Mouse (Mus musculus) T-helper 17 cell (primary cell): ENCODE results near the gene Cs.
"Not testable (repeated sequence)": the region's sequence is repeated elsewhere in the genome, so short reads cannot be mapped to it uniquely, and the experiment has no call there.

Experiments used
- in situ Hi-C, 2 experiments: fragments of 300-600 bp; cut with MboI, MseI; formaldehyde crosslinking; loops; 1 replicate in 1 of 2; 2 replicates in 1 of 2; pipeline ENCODE4 v1.15.1; 2025; ENCODE audit warnings: high pct_unique_total_duplicates in 2 of 2

Gene Cs

GRCm38 (mm10) chr10:128337306-128338181 lies at the start of gene Cs:
Gene Cs (plus strand): TSS chr10:128337734.
- in situ Hi-C loops = loop anchor here in 1 of 2 experiments (10.0 kb wide), 2 partner anchors 117 to 1013 kb away; partner anchors contain the start of genes Arhgap9 and Smarcc2

- in situ Hi-C loops = not testable (repeated sequence)
These were observed 46.9 kb upstream of the Cs start for GRCm38 (mm10) chr10:128290594-128290993.

- in situ Hi-C loops = no loop called here
These were observed 41.0 kb upstream of the Cs start for GRCm38 (mm10) chr10:128296370-128297090.

- in situ Hi-C loops = no loop called here
These were observed 40.3 kb upstream of the Cs start for GRCm38 (mm10) chr10:128297221-128297620.

- in situ Hi-C loops = no loop called here
These were observed 39.9 kb upstream of the Cs start for GRCm38 (mm10) chr10:128297622-128298021.

GRCm38 (mm10) chr10:128298243-128298642 lies 39.3 kb upstream of the Cs start:
- in situ Hi-C loops = no loop called here

GRCm38 (mm10) chr10:128298702-128299171 lies 38.8 kb upstream of the Cs start, which contains the start of gene Il23a:
Gene Il23a (minus strand): TSS chr10:128298752.
- in situ Hi-C loops = no loop called here

GRCm38 (mm10) chr10:128302357-128302756 lies 35.2 kb upstream of the Cs start:
- in situ Hi-C loops = no loop called here

GRCm38 (mm10) chr10:128302785-128303125 lies 34.8 kb upstream of the Cs start:
- in situ Hi-C loops = no loop called here

GRCm38 (mm10) chr10:128303126-128304021 lies 34.2 kb upstream of the Cs start, which contains the start of gene Pan2:
Gene Pan2 (plus strand): TSS chr10:128303335.
- in situ Hi-C loops = no loop called here

GRCm38 (mm10) chr10:128309654-128310053 lies 27.9 kb upstream of the Cs start:
- in situ Hi-C loops = no loop called here

- in situ Hi-C loops = no loop called here
These were observed 27.4 kb upstream of the Cs start for GRCm38 (mm10) chr10:128310177-128310576.

GRCm38 (mm10) chr10:128310902-128311301 lies 26.6 kb upstream of the Cs start:
- in situ Hi-C loops = no loop called here

GRCm38 (mm10) chr10:128315578-128315977 lies 22.0 kb upstream of the Cs start:
- in situ Hi-C loops = no loop called here

- in situ Hi-C loops = no loop called here
These were observed 15.9 kb upstream of the Cs start for GRCm38 (mm10) chr10:128321641-128322040.

- in situ Hi-C loops = no loop called here
These were observed 15.1 kb upstream of the Cs start, which contains the start of gene Cnpy2 for GRCm38 (mm10) chr10:128322141-128323108. Gene Cnpy2 (plus strand): TSS chr10:128322459.

- in situ Hi-C loops = no loop called here
These were observed 14.0 kb upstream of the Cs start for GRCm38 (mm10) chr10:128323516-128323915.

- in situ Hi-C loops = no loop called here
These were observed 10.7 kb upstream of the Cs start for GRCm38 (mm10) chr10:128326825-128327224.

- in situ Hi-C loops = no loop called here
These were observed 9.9 kb upstream of the Cs start for GRCm38 (mm10) chr10:128327610-128328009.
